22 mouse cellular contexts compared by ENCODE assay signal in genomic region chr1:131146181-131146614, GRCm38 (mm10). TPM values are rescaled to one million over a fixed set of nuclear protein-coding genes. Genes with fewer than 3 reads are reported as not detected.
DNase-seq lines count a peak whose midpoint lies in the region; ATAC-seq lines count a peak whose summit lies in the region.
"Had no signal": no experiment of that assay in that cellular context is flagged by ENCODE, and none has a peak within 500 bp of the region (broad histone marks: within the 10 kb centered on the region; RNA-seq: fewer than 3 reads in every experiment).

No protein-coding gene starts in this region.

- peak; percentile 49 for DNase-seq in lung, postnatal 36 days
- DNase-seq in lung, postnatal 14 days: no peak
- DNase-seq in ES-CJ7 (ENCODE audit: low read depth, low spot score): peak; percentile 91
- DNase-seq in splenic B cell, adult 2 months (ENCODE audit: low read depth, low spot score): peak; percentile 83
- no peak for DNase-seq in adrenal gland, postnatal 25 days
- no peak for DNase-seq in testis, postnatal 10 days (ENCODE audit: low spot score)
- DNase-seq: cerebellum, adult 18-20 months; kidney, adult 9 months; kidney, postnatal 36 days; layer of hippocampus, adult 9-11 months; liver, embryonic 13.5 days; right cerebral cortex, adult 18-20 months; thymus, adult 2 months had no signal

- no peaks in the 10 kb centered on the region for H3K27me3 ChIP-seq in splenic B cell, adult 2 months (ENCODE audit: control insufficient read depth, insufficient read depth, low read length, poor library complexity, severe bottlenecking)
- H3K27me3 ChIP-seq: heart, embryonic 12.5 days; intestine, embryonic 15.5 days; limb, embryonic 12.5 days; midbrain, embryonic 15.5 days; stomach, embryonic 15.5 days had no signal

- no peaks in the 10 kb centered on the region for H3K36me3 ChIP-seq in splenic B cell, adult 2 months (ENCODE audit: control insufficient read depth, insufficient read depth, low read length, poor library complexity, severe bottlenecking)
- H3K36me3 ChIP-seq: embryonic facial prominence, embryonic 10.5 days; heart, embryonic 12.5 days; intestine, embryonic 15.5 days; limb, embryonic 12.5 days; liver, embryonic 13.5 days; midbrain, embryonic 15.5 days; stomach, embryonic 15.5 days had no signal

- ATAC-seq in common myeloid progenitor, adult 5-6 weeks (replicated peaks; ENCODE audit: low read depth, poor library complexity, severe bottlenecking): peak; percentile 94
- no peak for ATAC-seq in inflammation-experienced regulatory T-cells, adult 6 months
- ATAC-seq: intestine, embryonic 15.5 days; midbrain, embryonic 15.5 days had no signal

RNA-seq across cellular contexts. Expression of gene Eif2d, which starts 6.8 kb away (rescaled TPM):
- total RNA-seq in common myeloid progenitor, adult 5-6 weeks (2017): 28.7 and 32.8 TPM in 2 replicates
- total RNA-seq in adrenal gland, postnatal 25 days (2021): 46.7 and 48.9 TPM in 2 replicates
- polyA plus RNA-seq in inflammation-experienced regulatory T-cells, adult 6 months (2017; shearing (Covaris generic)): 10 to 100 TPM; 53.4 to 71.7 (median 60.8) TPM

RNA-seq across cellular contexts. Expression of gene Dyrk3, which starts 8.1 kb away (rescaled TPM):
- 10.3 and 11.4 TPM in 2 replicates for total RNA-seq in common myeloid progenitor, adult 5-6 weeks (2017)
- 4.9 and 5.4 TPM in 2 replicates for total RNA-seq in adrenal gland, postnatal 25 days (2021)
- under 1 TPM in 1 of 3 experiments, not detected in 2; 0.26 TPM for polyA plus RNA-seq in inflammation-experienced regulatory T-cells, adult 6 months (2017; shearing (Covaris generic))
- total RNA-seq: gastrocnemius, adult 18-20 months had no signal

RNA-seq across cellular contexts. Expression of gene Mapkapk2, which starts 48.6 kb away (rescaled TPM):
- total RNA-seq in common myeloid progenitor, adult 5-6 weeks (2017): 124 and 128 TPM in 2 replicates
- total RNA-seq in adrenal gland, postnatal 25 days (2021): 134 and 159 TPM in 2 replicates
- polyA plus RNA-seq in inflammation-experienced regulatory T-cells, adult 6 months (2017; shearing (Covaris generic)): 10 to 100 TPM in 1 of 3 experiments, 1 to 10 TPM in 2; 9.0 to 11.8 (median 9.8) TPM

Comparison
In these comparisons a context has a peak if more than half of its experiments do, and no peak if none do; other contexts are left out.
1. DNase-seq: peak in lung, postnatal 36 days (single experiment), ES-CJ7 (single experiment) and splenic B cell, adult 2 months (single experiment); none in lung, postnatal 14 days (single experiment), adrenal gland, postnatal 25 days (single experiment) and testis, postnatal 10 days (single experiment).